Mouse (Mus musculus) heart, embryonic 11.5 days (tissue): ENCODE results near the gene Notch3. TPM values are rescaled to one million over a fixed set of nuclear protein-coding genes. Genes with fewer than 3 reads are reported as not detected.

ENCODE experiments used
- ATAC-seq: fragments of 200-750 bp; cut with Nextera tagmentation; replicated peaks from 2 replicates; pipeline ENCODE4 v1.8.0; 2017; ENCODE audit warnings: moderate library complexity; ENCODE audit not compliant: insufficient number of reproducible peaks, low FRiP score, low TSS enrichment
- H3K27ac ChIP-seq: fragments of 300-500 bp; sonication (generic); 2 replicates; pipeline ENCODE4 v1.5.1; 2014; ENCODE audit warnings: mild to moderate bottlenecking, low read depth, low read length
- H3K27me3 ChIP-seq: fragments of 300-500 bp; sonication (generic); 2 replicates; pipeline ENCODE4 v1.6.1; 2014; ENCODE audit warnings: mild to moderate bottlenecking, low read length, mixed read lengths; ENCODE audit not compliant: control insufficient read depth, insufficient read depth
- H3K36me3 ChIP-seq: fragments of 300-500 bp; sonication (generic); 2 replicates; pipeline ENCODE4 v1.6.1; 2014; ENCODE audit warnings: mild to moderate bottlenecking, low read length, moderate library complexity, mixed read lengths; ENCODE audit not compliant: control insufficient read depth, insufficient read depth
- H3K4me1 ChIP-seq: fragments of 300-500 bp; sonication (generic); 2 replicates; pipeline ENCODE4 v1.6.1; 2014; ENCODE audit warnings: low read length; ENCODE audit not compliant: control insufficient read depth, insufficient read depth
- H3K4me2 ChIP-seq: fragments of 300-500 bp; sonication (generic); 2 replicates; pipeline ENCODE4 v1.6.1; 2014; ENCODE audit warnings: mild to moderate bottlenecking, moderate library complexity
- H3K4me3 ChIP-seq: fragments of 300-500 bp; sonication (generic); 2 replicates; pipeline ENCODE4 v1.5.1; 2014; ENCODE audit warnings: low read depth, low read length
- H3K9ac ChIP-seq: fragments of 300-500 bp; sonication (generic); 2 replicates; pipeline ENCODE4 v1.6.1; 2014; ENCODE audit warnings: mild to moderate bottlenecking, low read depth, low read length, moderate library complexity
- H3K9me3 ChIP-seq: fragments of 300-500 bp; sonication (generic); replicated peaks from 2 replicates; pipeline ENCODE4 v1.6.1; 2016; ENCODE audit warnings: low read length; ENCODE audit not compliant: control insufficient read depth
- WGBS: fragments of 180-500 bp; shearing (Covaris S2); extraction: QIAGEN DNeasy Blood & Tissue Kit; methylation state at CpG from one replicate; pipeline ENCODE4 v1.1.7; 2014; ENCODE audit not compliant: insufficient replicate concordance; 5-methylcytosine and 5-hydroxymethylcytosine counted together
- polyA plus RNA-seq: library from polyadenylated mRNA; unstranded; fragments of >200 nt; fragmentation: Nextera tagmentation; extraction: Ambion mirVana; gene quantifications from 2 replicates; pipeline ENCODE4 v1.2.1, GENCODE M21; 2014

Gene Notch3
- polyA plus RNA-seq, 1 experiment from 2014 or later, result 6.9 TPM

DNA sequence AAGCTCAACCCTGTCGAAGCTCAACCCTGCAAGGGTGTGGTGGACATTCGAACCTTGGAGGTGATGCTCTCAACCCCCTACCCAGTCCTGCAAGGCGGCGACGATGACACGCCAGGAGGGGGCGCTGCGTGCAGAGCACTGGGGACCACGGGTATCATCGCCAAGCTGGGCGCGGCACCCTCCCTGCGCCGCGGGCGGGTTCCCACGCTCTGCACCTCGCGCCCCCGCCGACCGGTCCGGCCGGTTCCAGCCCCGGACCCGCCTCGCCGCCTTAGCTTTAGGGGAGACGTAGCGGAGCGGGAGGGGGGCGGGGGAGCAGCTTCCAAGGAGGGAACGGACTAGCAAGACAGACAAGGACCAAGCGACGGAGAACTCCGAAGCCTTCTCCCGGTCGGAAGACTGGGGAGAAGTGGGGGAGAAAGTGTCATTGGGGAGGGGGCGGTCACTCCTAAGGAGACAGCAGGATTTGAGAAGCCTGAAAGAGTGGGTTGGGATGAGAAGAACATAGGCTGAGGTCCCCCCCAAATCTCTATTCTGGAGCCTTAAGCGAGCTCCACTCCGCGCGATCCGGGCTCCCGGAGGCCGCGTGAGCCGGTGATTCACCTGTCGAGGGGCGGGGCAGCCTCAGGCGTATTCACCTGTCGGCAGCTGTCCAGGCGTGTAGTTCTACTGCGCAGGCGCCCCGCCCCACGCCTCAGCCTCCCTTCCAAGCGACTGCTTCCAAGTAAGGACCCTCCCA lies 4.4 kb downstream of the Notch3 start:
- H3K4me1 ChIP-seq, result peaks cover 18% of the 10 kb centered on the region
- H3K9me3 ChIP-seq, result no peaks in the 10 kb centered on the region
- H3K36me3 ChIP-seq, result no peaks in the 10 kb centered on the region; the same call in 1 of the 2 replicates
- H3K4me3 ChIP-seq, result peak overlapping the region; percentile 55
- H3K27ac ChIP-seq, result no peak overlapping the region
- H3K27me3 ChIP-seq, result peaks cover 7% of the 10 kb centered on the region
- H3K9ac ChIP-seq, result peak overlapping the region; percentile 63
- WGBS, result 2% methylated on average over 58 of the region's 58 CpGs
- H3K4me2 ChIP-seq, result peak overlapping the region; percentile 97
- ATAC-seq, result no peak

DNA sequence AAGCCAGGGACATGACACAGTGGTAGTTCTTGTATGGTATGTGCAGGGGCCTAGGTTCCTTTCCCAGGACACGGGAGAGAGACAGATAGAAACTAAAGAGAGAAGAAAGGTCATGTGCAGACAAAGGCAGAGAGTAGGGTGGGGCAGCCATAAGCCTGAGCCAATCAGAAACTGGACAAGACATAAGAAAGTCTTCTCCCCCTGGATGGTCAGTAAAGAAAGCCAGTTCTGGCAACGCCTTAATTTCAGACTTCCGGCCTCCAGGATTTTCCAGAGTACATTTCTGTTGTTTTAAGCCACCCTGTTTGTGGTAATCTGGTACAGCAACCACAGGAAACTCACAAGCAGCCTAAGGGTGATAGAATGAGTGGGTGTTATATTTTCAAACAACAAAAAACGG lies 5.8 kb downstream of the Notch3 start:
- 67% methylated on average over 4 of the region's 4 CpGs for WGBS
- Histone ChIP-seq H3K4me2 (no peak overlapping the region), H3K36me3 (peaks cover 3% of the 10 kb centered on the region; the same call in 1 of the 2 replicates), H3K4me1 (peaks cover 18% of the 10 kb centered on the region), H3K27me3 (peaks cover 7% of the 10 kb centered on the region), H3K9me3 (no peaks in the 10 kb centered on the region), H3K9ac (no peak overlapping the region), H3K4me3 (no peak overlapping the region), H3K27ac (no peak overlapping the region)
- ATAC-seq, result no peak

DNA sequence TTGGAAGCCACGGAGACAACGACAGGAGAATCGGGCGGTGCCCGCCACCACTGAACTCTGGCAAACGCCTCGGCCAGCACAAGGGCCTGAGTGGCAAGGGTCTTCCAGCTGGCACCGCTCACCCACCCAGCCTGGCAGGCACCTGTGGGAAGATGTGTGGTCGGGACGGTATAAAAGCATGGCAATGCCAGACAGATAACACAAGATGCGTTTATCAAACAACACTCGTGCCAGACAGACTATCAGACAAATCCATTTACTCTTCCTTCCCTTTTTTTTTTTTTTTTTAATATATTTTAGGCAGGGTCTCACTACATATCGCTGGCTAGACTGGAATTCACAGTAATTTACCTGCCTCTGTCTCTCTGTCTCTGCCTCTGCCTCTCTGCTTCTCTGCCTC lies 7.8 kb downstream of the Notch3 start:
- WGBS, result 84% methylated on average over 13 of the region's 13 CpGs

DNA sequence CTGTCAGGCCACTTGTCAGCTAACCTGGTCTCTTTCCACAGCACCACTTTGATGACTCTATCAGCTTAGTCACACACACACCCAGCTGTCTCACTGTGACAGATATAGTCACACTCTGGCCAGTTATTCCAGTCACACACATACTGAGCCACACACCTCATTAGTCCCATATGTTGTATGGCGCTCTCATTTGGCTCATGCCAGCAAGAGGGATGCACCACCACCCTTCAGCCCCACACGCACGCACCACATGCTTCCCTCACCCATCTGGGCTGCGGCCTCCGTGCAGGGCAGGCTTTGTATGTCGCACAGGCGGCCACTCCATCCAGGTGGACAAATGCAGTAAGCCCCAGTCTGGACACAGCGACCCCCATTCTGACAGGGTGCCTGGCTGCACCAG lies 19.9 kb downstream of the Notch3 start:
- Histone ChIP-seq H3K27ac (no peak overlapping the region), H3K4me2 (no peak overlapping the region), H3K9ac (no peak overlapping the region), H3K4me1 (0 out of 2 replicates have a peak, but pooled peaks cover 2% of the 10 kb centered on the region), H3K4me3 (no peak overlapping the region), H3K9me3 (no peaks in the 10 kb centered on the region), H3K27me3 (no peaks in the 10 kb centered on the region), H3K36me3 (peaks cover 15% of the 10 kb centered on the region)
- no peak for ATAC-seq
- WGBS, result 94% methylated on average over 8 of the region's 8 CpGs

More for the DNA sequence above, 7.8 kb downstream of the Notch3 start:
- Histone ChIP-seq H3K4me1 (peaks cover 11% of the 10 kb centered on the region), H3K4me3 (no peak overlapping the region), H3K27ac (no peak overlapping the region), H3K9me3 (no peaks in the 10 kb centered on the region), H3K4me2 (no peak overlapping the region), H3K27me3 (peaks cover 6% of the 10 kb centered on the region), H3K36me3 (peaks cover 7% of the 10 kb centered on the region), H3K9ac (no peak overlapping the region)
- no peak for ATAC-seq

DNA sequence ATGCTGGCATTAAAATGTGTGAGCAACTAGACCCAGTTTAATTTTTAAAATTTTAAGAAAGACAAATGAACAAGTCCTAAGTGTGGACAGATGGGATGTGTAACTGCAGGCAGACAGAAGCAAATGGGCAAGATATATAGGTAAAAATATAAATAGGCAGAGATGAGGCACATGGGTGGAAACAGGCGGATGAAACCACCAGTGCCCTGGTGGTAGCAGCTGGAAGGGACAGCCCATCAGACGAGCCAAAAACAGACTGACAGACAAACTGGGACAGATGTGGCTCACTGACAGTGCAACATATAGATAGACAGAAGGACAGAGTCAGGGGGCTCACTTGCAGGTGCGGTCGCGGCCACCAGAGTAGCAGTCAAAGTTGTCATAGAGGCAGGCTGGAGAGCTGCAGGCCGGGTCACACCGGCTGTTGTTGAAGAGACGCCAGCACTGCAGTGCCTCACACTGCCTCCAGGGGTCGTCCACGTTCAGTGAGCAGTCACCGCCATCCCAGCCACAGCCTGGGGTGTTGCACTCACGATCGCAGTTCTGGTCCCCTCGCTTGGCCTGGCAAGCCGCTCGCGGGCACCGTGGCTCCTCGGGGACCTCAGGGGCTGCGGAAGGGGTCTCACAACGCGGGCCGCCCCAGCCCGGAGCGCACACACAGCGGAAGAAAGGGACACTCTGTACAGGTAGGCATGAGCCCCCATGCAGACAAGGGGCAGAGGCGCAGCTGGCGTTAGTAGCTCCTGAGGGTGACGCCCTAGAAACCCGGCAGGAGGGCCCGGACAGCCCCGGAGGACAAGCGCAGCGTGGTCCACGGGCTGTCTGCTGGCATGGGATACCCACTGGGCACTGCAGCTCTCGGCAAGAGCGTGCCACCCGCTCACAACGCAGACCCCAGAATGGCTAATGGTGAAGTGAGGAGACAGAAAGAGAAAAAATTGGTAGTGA lies 23.5 kb downstream of the Notch3 start:
- peaks cover 24% of the 10 kb centered on the region for H3K36me3 ChIP-seq
- ATAC-seq, result peak; percentile 56

DNA sequence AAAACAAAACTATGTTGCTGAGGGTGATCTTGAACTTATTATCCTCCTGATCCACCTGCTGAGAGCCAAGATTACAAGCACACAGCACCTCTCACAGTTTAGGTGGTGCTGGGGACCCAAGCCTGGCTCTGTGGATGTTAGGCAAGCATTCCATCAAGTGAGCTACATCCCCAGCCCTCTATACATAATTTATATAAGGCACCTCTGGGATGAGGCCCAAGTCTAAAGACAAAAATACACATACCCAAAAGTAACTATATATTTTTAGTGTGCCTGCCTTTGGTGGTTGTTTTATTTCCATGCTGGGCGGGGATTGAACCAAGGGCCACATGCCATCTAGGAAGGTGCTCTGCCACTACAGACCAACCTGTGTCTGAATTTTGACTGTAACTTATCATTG lies 24.4 kb downstream of the Notch3 start:
- 92% methylated on average over 1 of the region's 1 CpGs for WGBS
- H3K36me3 ChIP-seq, result peaks cover 27% of the 10 kb centered on the region

More for the DNA sequence above, 23.5 kb downstream of the Notch3 start:
- Histone ChIP-seq H3K9me3 (no peaks in the 10 kb centered on the region), H3K4me2 (peak overlapping the region; percentile 56), H3K9ac (no peak overlapping the region; the same call in 1 of the 2 replicates), H3K4me1 (0 out of 2 replicates have a peak, but pooled peaks cover 2% of the 10 kb centered on the region), H3K27me3 (no peaks in the 10 kb centered on the region), H3K27ac (no peak overlapping the region), H3K4me3 (peak overlapping the region; percentile 25)
- WGBS, result 26% methylated on average over 39 of the region's 39 CpGs

DNA sequence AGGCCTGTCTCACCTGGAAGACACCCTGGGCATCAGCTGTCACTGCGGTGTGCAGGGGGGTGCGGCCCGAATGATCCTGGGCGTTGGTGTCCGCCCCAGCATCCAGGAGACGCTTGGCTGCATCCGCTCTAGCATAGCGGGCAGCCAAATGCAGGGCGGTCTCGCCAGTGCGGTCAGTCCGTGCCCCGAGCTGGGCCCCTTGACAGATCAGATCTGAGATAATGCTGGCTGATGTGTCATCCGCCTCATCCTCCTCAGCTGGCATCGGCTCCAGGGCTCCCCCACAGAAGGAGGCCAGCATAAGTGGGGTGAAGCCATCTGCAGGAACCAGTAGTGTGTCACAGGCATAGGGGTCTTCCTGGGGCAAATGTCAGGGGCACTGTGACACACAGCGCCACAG lies 33.3 kb downstream of the Notch3 start:
- Histone ChIP-seq H3K4me2 (no peak overlapping the region), H3K9me3 (no peaks in the 10 kb centered on the region), H3K36me3 (peaks cover 38% of the 10 kb centered on the region), H3K27me3 (no peaks in the 10 kb centered on the region), H3K9ac (no peak overlapping the region), H3K4me1 (no peaks in the 10 kb centered on the region), H3K4me3 (no peak overlapping the region), H3K27ac (no peak overlapping the region)
- 93% methylated on average over 16 of the region's 16 CpGs for WGBS
- no peak for ATAC-seq

More for the DNA sequence above, 24.4 kb downstream of the Notch3 start:
- H3K27ac ChIP-seq, result no peak overlapping the region
- no peak for ATAC-seq
- no peak overlapping the region for H3K4me3 ChIP-seq
- H3K9ac ChIP-seq, result no peak overlapping the region
- H3K4me1 ChIP-seq, result 0 out of 2 replicates have a peak, but pooled peaks cover 2% of the 10 kb centered on the region
- H3K4me2 ChIP-seq, result no peak overlapping the region
- no peaks in the 10 kb centered on the region for H3K27me3 ChIP-seq
- H3K9me3 ChIP-seq, result no peaks in the 10 kb centered on the region

DNA sequence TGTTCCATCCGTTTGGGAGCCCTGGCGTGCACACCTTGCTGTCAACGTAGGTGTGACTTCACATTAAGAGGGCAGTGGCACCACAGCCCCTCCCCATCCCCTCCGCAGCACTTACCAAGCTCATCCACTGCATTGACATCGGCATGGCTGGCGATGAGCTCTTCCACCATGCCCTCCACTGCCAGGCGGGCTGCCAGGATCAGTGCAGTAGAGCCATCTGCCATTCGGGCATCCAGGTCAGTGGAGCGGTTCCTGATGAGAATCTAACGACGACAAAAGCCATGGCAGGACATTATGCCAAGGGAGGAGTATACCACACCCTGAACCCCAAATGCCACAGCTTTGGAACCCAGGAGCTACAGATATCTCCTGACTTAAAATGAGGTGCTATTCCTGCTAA lies 34.6 kb downstream of the Notch3 start:
- H3K27me3 ChIP-seq, result no peaks in the 10 kb centered on the region
- WGBS, result 91% methylated on average over 11 of the region's 11 CpGs

More for the DNA sequence above, 34.6 kb downstream of the Notch3 start:
- H3K4me3 ChIP-seq, result no peak overlapping the region
- H3K27ac ChIP-seq, result no peak overlapping the region
- H3K9ac ChIP-seq, result no peak overlapping the region
- H3K36me3 ChIP-seq, result peaks cover 30% of the 10 kb centered on the region
- H3K9me3 ChIP-seq, result no peaks in the 10 kb centered on the region
- no peaks in the 10 kb centered on the region for H3K4me1 ChIP-seq
- H3K4me2 ChIP-seq, result no peak overlapping the region
- no peak for ATAC-seq
